Mouse (Mus musculus) liver, embryonic 16.5 days (tissue): ENCODE measurements around the gene Dcdc2a. TPM values are rescaled to one million over a fixed set of nuclear protein-coding genes. Genes with fewer than 3 reads are reported as not detected.

Experiments
- ATAC-seq: fragments of 200-750 bp; cut with Nextera tagmentation; 2 replicates; pipeline ENCODE4 v1.8.0; 2017; ENCODE audit warnings: low read depth, mild to moderate bottlenecking, moderate number of reproducible peaks, moderate library complexity
- H3K27ac ChIP-seq: fragments of 300-500 bp; sonication (generic); 2 replicates; pipeline ENCODE4 v1.5.1; 2014; ENCODE audit warnings: mild to moderate bottlenecking, low read length
- H3K27me3 ChIP-seq: fragments of 300-500 bp; sonication (generic); 2 replicates; pipeline ENCODE4 v1.6.1; 2014; ENCODE audit warnings: low read depth, low read length, mixed read lengths; ENCODE audit not compliant: control insufficient read depth, insufficient read depth
- H3K36me3 ChIP-seq: fragments of 300-500 bp; sonication (generic); 2 replicates; pipeline ENCODE4 v1.6.1; 2014; ENCODE audit warnings: mild to moderate bottlenecking; ENCODE audit not compliant: control insufficient read depth, insufficient read depth
- H3K4me1 ChIP-seq: fragments of 300-500 bp; sonication (generic); 2 replicates; pipeline ENCODE4 v1.6.1; 2014; ENCODE audit warnings: low read depth, low read length, mixed read lengths; ENCODE audit not compliant: control insufficient read depth
- H3K4me2 ChIP-seq: fragments of 300-500 bp; sonication (generic); 2 replicates; pipeline ENCODE4 v1.6.1; 2014; ENCODE audit warnings: low read depth, low read length, mixed read lengths
- H3K4me3 ChIP-seq: fragments of 300-500 bp; sonication (generic); 2 replicates; pipeline ENCODE4 v1.5.1; 2014; ENCODE audit warnings: low read depth, mild to moderate bottlenecking, low read length
- H3K9ac ChIP-seq: fragments of 300-500 bp; sonication (generic); 2 replicates; pipeline ENCODE4 v1.6.1; 2014; ENCODE audit warnings: low read depth, low read length
- H3K9me3 ChIP-seq: fragments of 300-500 bp; sonication (generic); replicated peaks from 2 replicates; pipeline ENCODE4 v1.6.1; 2016; ENCODE audit warnings: low read length; ENCODE audit not compliant: control insufficient read depth
- WGBS: fragments of 180-500 bp; shearing (Covaris S2); extraction: QIAGEN DNeasy Blood & Tissue Kit; methylation state at CpG from one replicate; pipeline ENCODE4 v1.1.7; 2014; ENCODE audit not compliant: insufficient replicate concordance; 5-methylcytosine and 5-hydroxymethylcytosine counted together
- polyA plus RNA-seq: library from polyadenylated mRNA; unstranded; fragments of >200 nt; fragmentation: Nextera tagmentation; extraction: Ambion mirVana; gene quantifications from 2 replicates; pipeline ENCODE4 v1.2.1, GENCODE M21; 2015

Gene Dcdc2a
- 0.51 TPM in 2 replicates for polyA plus RNA-seq

DNA sequence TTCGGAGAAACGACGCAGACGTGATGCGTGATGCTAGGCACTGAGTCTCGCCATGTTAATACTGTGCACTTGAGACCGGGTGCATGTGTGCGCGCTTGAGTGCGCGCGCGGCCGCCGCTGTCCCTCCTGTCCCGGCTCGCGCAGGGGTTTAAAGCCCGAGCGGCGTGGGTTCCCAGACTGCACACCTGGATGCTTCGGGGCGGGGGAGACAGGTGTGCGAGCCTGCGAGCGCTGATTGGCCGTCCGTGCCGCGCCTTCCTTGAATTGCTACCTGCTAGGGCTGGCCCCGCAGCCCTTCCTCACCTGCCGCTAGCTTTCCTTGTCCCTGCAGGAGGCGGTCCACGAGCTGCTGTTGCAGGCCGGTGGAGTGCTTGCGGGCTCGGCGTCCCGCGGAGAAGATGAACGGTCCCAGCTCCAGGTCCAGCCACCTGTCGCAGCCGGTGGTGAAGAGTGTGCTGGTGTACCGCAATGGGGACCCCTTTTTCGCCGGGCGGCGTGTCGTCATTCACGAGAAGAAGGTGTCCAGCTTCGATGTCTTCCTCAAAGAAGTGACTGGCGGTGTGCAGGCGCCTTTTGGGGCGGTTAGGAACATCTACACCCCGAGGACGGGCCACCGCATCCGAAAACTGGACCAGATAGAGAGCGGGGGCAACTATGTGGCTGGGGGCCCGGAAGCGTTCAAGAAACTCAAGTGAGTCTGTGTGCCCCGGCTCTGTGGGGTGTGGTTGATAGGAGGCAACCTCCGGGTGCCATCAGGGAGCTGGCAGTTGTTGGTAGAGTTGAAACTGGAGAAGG is at the start of gene Dcdc2a:
Gene Dcdc2a (plus strand): TSS at position 132 of the 795 bp plus-strand sequence.
- H3K9me3 ChIP-seq = no peaks in the 10 kb centered on the region
- H3K4me3 ChIP-seq = peak within 1 kb of the TSS; percentile 49
- H3K27ac ChIP-seq = no peak within 1 kb of the TSS
- H3K36me3 ChIP-seq = no peaks in the 10 kb centered on the region
- no peaks in the 10 kb centered on the region for H3K4me1 ChIP-seq
- H3K4me2 ChIP-seq = peak within 1 kb of the TSS; percentile 52
- peaks cover 31% of the 10 kb centered on the region for H3K27me3 ChIP-seq
- no peak for ATAC-seq
- no peak within 1 kb of the TSS for H3K9ac ChIP-seq
- WGBS = 5% methylated on average over 63 of the region's 63 CpGs

DNA sequence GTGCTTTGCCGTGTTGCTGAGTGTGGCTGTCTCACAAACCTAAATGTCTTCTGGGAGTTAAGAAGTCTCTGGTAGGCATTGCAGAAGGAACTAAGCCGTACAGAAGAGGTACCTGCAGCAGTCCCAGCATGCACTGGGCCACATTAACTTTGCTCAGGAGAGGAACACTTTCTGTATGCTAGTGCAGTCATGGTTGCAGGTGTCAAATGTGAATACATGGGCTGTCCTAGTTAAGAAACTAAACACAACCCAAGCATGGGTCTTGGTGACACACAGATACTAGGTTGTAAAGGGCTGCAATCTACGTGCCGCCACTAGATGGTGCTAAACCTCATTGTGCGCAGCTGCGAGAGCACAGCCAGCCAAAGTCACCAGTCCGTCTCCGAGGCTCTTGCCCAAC is 48.7 kb upstream of the Dcdc2a start:
- Histone ChIP-seq H3K27ac (no peak overlapping the region), H3K36me3 (peaks cover 4% of the 10 kb centered on the region; the same call in 1 of the 2 replicates), H3K4me1 (no peaks in the 10 kb centered on the region), H3K9ac (no peak overlapping the region), H3K27me3 (no peaks in the 10 kb centered on the region), H3K9me3 (no peaks in the 10 kb centered on the region), H3K4me2 (no peak overlapping the region), H3K4me3 (no peak overlapping the region)
- ATAC-seq = no peak
- 60% methylated on average over 6 of the region's 8 CpGs for WGBS

DNA sequence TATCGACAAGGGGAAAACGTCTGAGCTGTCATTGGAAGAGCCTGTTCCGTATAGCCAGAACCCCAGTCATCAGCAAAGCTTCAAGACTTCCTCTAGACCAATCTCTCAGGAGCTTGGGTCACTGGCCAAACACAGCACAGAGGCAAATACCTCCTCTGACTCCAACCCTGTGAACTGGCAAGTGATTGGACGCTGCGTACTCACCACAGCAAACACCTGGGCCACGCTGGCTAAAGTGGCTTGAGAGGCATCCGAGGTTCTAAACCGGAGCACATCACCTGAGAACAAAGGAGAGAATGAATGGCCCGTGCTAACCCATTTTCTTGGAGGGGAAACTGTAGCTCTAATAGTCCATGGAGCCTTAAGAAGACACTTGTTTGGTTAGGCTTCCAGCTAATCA is 37.5 kb upstream of the Dcdc2a start:
- no peaks in the 10 kb centered on the region for H3K9me3 ChIP-seq
- ATAC-seq = no peak
- no peak overlapping the region for H3K9ac ChIP-seq
- no peaks in the 10 kb centered on the region for H3K27me3 ChIP-seq
- H3K27ac ChIP-seq = no peak overlapping the region
- peaks cover 11% of the 10 kb centered on the region for H3K4me1 ChIP-seq
- no peak overlapping the region for H3K4me3 ChIP-seq
- 0 out of 2 replicates have a peak overlapping the region, but pooled peaks have one; percentile 94 for H3K4me2 ChIP-seq
- WGBS = 87% methylated on average over 9 of the region's 9 CpGs
- no peaks in the 10 kb centered on the region for H3K36me3 ChIP-seq

DNA sequence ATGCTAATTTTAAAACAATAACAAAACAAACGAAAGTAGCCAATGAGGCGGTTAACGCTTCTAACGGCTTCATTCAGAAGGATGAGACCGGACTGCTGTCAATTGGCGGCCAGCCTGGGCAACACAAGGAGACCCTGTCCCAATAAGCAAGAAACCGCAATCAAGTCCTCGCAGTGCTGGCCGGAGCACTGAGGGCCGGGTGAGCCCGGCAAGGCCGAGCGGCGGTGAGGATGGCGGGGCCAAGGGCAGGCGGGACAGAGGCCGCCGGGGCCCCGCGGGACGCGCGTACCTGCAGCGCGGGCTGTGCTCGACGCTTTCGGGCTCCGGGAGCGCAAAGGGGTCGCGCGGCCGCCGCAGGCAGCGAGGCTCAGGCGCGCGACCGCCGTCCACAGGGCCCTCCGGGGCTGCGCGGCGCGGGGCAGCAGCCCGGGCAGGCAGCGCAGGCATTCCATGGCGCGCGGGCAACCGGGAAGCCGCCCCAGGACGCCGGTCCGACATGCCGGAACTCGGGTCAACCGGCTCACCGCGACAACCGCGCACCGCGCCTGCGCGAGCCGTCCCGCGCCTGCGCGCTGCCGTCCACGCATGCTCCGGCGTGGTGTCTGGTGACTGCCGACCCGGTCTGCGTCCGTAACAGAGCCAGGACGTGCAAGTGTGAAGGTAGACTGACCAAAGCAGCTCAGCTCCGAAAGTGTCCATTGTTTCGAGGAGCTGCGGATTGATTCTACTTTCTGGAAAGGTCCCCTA is 35.8 kb upstream of the Dcdc2a start, which contains the start of gene Mrs2:
Gene Mrs2 (minus strand): TSS at position 587 of the 747 bp plus-strand sequence.
- no peaks in the 10 kb centered on the region for H3K27me3 ChIP-seq
- under 1% methylated on average over 74 of the region's 84 CpGs for WGBS
- no peaks in the 10 kb centered on the region for H3K9me3 ChIP-seq
- H3K4me1 ChIP-seq = peaks cover 11% of the 10 kb centered on the region
- peak; percentile 92 for ATAC-seq
- H3K27ac ChIP-seq = peak within 1 kb of the TSS; percentile 70
- no peaks in the 10 kb centered on the region for H3K36me3 ChIP-seq
- peak within 1 kb of the TSS; percentile 91 for H3K9ac ChIP-seq
- peak within 1 kb of the TSS; percentile 94 for H3K4me2 ChIP-seq
- H3K4me3 ChIP-seq = peak within 1 kb of the TSS; percentile 91

DNA sequence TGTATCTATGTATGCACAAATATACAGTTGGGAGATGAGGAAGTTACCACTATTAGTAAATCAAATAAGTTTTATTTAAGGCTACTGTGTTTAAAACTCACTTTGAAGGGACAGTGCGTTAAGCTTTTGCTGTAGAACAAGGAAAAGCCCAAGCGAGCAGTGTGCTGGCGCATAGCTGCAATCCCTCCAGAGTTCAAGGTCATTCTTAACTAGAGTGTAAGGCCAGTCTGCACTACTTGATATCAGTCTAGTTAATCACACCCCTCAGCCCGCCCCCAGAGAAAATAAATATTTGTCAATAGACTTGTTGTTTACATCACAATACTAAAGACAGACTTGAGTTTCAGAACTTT is 35.3 kb upstream of the Dcdc2a start:
- peaks cover 11% of the 10 kb centered on the region for H3K4me1 ChIP-seq
- H3K9me3 ChIP-seq = no peaks in the 10 kb centered on the region
- H3K9ac ChIP-seq = peak overlapping the region; percentile 91
- no peaks in the 10 kb centered on the region for H3K36me3 ChIP-seq
- no peaks in the 10 kb centered on the region for H3K27me3 ChIP-seq
- peak overlapping the region; percentile 94 for H3K4me2 ChIP-seq
- WGBS = 28% methylated on average over 4 of the region's 4 CpGs
- ATAC-seq = no peak
- peak overlapping the region; percentile 91 for H3K4me3 ChIP-seq
- H3K27ac ChIP-seq = peak overlapping the region; percentile 70; the same call in 1 of the 2 replicates

DNA sequence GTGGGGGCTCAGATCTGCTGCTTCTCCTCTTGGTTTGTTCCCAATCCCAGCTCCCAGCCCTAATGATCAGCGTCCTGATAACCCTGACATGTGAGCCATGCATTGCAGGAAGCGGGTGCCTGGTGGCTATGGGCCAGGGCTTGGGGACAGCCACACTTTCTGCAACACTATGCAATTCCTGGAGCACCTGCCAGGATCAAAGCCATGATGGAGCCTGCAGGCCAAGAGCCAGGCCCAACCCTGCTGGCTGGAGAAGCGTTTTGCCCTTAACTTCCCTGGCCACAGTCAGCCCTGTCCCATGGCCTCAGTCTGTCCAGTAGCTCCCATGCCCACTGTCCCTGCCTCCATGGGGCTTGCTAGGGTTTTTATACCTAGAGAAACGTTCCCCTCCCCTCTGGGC is 33.4 kb upstream of the Dcdc2a start:
- Histone ChIP-seq H3K4me3 (no peak overlapping the region), H3K9ac (no peak overlapping the region), H3K4me1 (peaks cover 14% of the 10 kb centered on the region), H3K27me3 (no peaks in the 10 kb centered on the region), H3K27ac (no peak overlapping the region), H3K36me3 (no peaks in the 10 kb centered on the region), H3K4me2 (no peak overlapping the region), H3K9me3 (no peaks in the 10 kb centered on the region)
- ATAC-seq = no peak
- 56% methylated on average over 4 of the region's 4 CpGs for WGBS

DNA sequence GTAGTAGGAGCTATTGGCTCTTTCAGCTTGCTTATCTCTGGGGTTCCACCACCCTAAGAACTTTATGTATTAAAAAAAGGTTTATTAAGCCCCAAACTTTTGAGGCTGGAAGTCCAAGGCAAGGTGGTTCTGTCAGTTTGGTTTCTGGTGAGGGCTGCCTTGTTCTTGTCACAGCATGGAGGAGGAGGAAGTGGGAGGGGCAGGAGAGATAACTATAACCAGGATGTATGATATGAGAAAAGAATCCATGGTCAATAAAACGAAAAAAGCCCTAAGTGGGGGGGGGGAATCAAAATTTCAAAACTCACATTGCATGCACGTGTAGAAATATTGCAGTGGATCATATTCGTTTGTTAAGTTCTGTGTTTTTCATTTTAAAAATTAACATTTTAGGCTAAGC is 32.7 kb upstream of the Dcdc2a start:
- no peak overlapping the region for H3K9ac ChIP-seq
- H3K27me3 ChIP-seq = no peaks in the 10 kb centered on the region

DNA sequence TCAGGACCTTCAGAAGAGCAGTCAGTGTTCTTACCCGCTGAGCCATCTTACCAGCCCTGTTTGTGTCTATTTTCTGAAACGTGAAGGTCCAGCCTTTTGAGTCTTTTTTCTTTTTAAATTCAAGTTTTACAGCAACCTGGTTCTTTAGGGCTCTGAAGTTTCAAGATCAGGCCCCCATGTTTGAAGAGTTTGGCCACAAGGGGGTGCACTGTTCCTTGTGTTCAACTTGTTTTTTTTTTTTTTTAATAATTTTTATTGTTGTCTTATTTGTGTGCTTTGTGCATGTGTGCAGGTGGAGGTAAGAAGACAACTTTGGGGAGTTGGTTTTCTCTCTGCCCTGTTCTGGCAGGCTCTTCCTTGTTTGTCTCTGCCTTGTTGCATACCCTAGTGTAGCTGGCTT is 31.1 kb upstream of the Dcdc2a start:
- Histone ChIP-seq H3K4me3 (no peak overlapping the region), H3K4me1 (peaks cover 6% of the 10 kb centered on the region; the same call in 1 of the 2 replicates), H3K36me3 (no peaks in the 10 kb centered on the region), H3K9ac (no peak overlapping the region), H3K27me3 (no peaks in the 10 kb centered on the region), H3K27ac (no peak overlapping the region), H3K4me2 (no peak overlapping the region), H3K9me3 (no peaks in the 10 kb centered on the region)
- ATAC-seq = no peak
- WGBS = 12% methylated on average over 2 of the region's 2 CpGs

More for the DNA sequence above, 32.7 kb upstream of the Dcdc2a start:
- no peaks in the 10 kb centered on the region for H3K36me3 ChIP-seq
- H3K4me2 ChIP-seq = no peak overlapping the region
- H3K4me3 ChIP-seq = no peak overlapping the region
- H3K27ac ChIP-seq = no peak overlapping the region
- no peak for ATAC-seq
- no peaks in the 10 kb centered on the region for H3K9me3 ChIP-seq
- 32% methylated on average over 3 of the region's 3 CpGs for WGBS
- peaks cover 14% of the 10 kb centered on the region for H3K4me1 ChIP-seq
